Mouse (Mus musculus) myocyte (in vitro differentiated cells): ENCODE measurements at regions not wholly inside any gene's neighbourhood (a gene's known extent, or its start where the extent isn't known, plus 50 kb on each side); places are given as distances from the start of the nearest gene placed in this dataset.

Experiments
- H3K27me3 ChIP-seq: one replicate; pipeline ENCODE4 v1.6.1; 2011; ENCODE audit not compliant: control insufficient read depth, insufficient read depth, insufficient read length
- H3K36me3 ChIP-seq: one replicate; pipeline ENCODE4 v1.6.1; 2011; ENCODE audit not compliant: control insufficient read depth, insufficient read depth
- H3K4me2 ChIP-seq: one replicate; pipeline ENCODE4 v1.6.1; 2011; ENCODE audit warnings: low read depth, control low read depth
- H3K4me3 ChIP-seq: one replicate; pipeline ENCODE4 v1.5.1; 2011; ENCODE audit warnings: mild to moderate bottlenecking, control low read depth, moderate library complexity
- H3K79me2 ChIP-seq: one replicate; pipeline ENCODE4 v1.6.1; 2011; ENCODE audit not compliant: control insufficient read depth, insufficient read depth
- H3ac ChIP-seq: one replicate; pipeline ENCODE4 v1.6.1; 2011; ENCODE audit not compliant: control insufficient read depth, insufficient read length
- CEBPB ChIP-seq: IDR thresholded peaks from 2 replicates; pipeline ENCODE4 v1.6.1; 2011; ENCODE audit warnings: mild to moderate bottlenecking, moderate library complexity; ENCODE audit not compliant: poor library complexity, insufficient read depth, severe bottlenecking
- E2F4 ChIP-seq: IDR thresholded peaks from one replicate; pipeline ENCODE4 v1.6.1; 2011; ENCODE audit warnings: mild to moderate bottlenecking, control low read depth, moderate library complexity; ENCODE audit not compliant: insufficient read depth
- MAX ChIP-seq: IDR thresholded peaks from one replicate; pipeline ENCODE4 v1.6.1; 2011; ENCODE audit warnings: low read depth, mild to moderate bottlenecking, control low read depth
- MYOD1 ChIP-seq, 3 experiments: IDR thresholded peaks; one replicate each; pipeline ENCODE4 v1.6.1; 2011; ENCODE audit warnings: control low read depth in 2 of 3, low read depth in 2 of 3, mild to moderate bottlenecking in 2 of 3, moderate library complexity in 1 of 3; ENCODE audit not compliant: insufficient read length in 2 of 3, control insufficient read depth in 1 of 3
- MYOG ChIP-seq, 3 experiments: IDR thresholded peaks; one replicate each; pipeline ENCODE4 v1.6.1; 2011; ENCODE audit warnings: control low read depth in 2 of 3, low read depth in 2 of 3, mild to moderate bottlenecking in 2 of 3; ENCODE audit not compliant: insufficient read length in 2 of 3, control insufficient read depth in 1 of 3, insufficient read depth in 1 of 3
- POLR2A ChIP-seq: IDR thresholded peaks from one replicate; pipeline ENCODE4 v1.6.1; 2011; ENCODE audit warnings: low read depth, mild to moderate bottlenecking, control low read depth, moderate library complexity; ENCODE audit not compliant: insufficient read length
- POLR2AphosphoS2 ChIP-seq: IDR thresholded peaks from one replicate; pipeline ENCODE4 v1.6.1; 2011; ENCODE audit warnings: low read depth, control low read depth; ENCODE audit not compliant: insufficient read length
- REST ChIP-seq: IDR thresholded peaks from one replicate; pipeline ENCODE4 v1.6.1; 2011; ENCODE audit warnings: mild to moderate bottlenecking, control low read depth, moderate library complexity; ENCODE audit not compliant: insufficient read depth, insufficient read length
- SRF ChIP-seq: IDR thresholded peaks from one replicate; pipeline ENCODE4 v1.6.1; 2011; ENCODE audit warnings: low read depth; ENCODE audit not compliant: control insufficient read depth, insufficient read length
- TCF12 ChIP-seq: IDR thresholded peaks from one replicate; pipeline ENCODE4 v1.6.1; 2011; ENCODE audit warnings: mild to moderate bottlenecking, control low read depth; ENCODE audit not compliant: poor library complexity, insufficient read depth, severe bottlenecking
- TCF3 ChIP-seq: IDR thresholded peaks from one replicate; pipeline ENCODE4 v1.6.1; 2011; ENCODE audit warnings: low read depth, control low read depth; ENCODE audit not compliant: insufficient read length
- USF1 ChIP-seq: IDR thresholded peaks from one replicate; pipeline ENCODE4 v1.6.1; 2011; ENCODE audit warnings: low read depth, mild to moderate bottlenecking, control low read depth, moderate library complexity

GRCm38 (mm10) chr10:95107532-95108251 is 163.1 kb upstream of the Plxnc1 start:
- no peak overlapping the region for H3K4me2 ChIP-seq
- H3ac ChIP-seq, result no peak overlapping the region
- no peak overlapping the region for H3K4me3 ChIP-seq
- no peaks in the 10 kb centered on the region for H3K79me2 ChIP-seq
- H3K27me3 ChIP-seq, result no peaks in the 10 kb centered on the region
- TF ChIP-seq MYOG (IDR thresholded peaks at IDR 0.05; ENCODE audit: control insufficient read depth in 1 of 3, insufficient read depth in 1 of 3, insufficient read length in 2 of 3, low read depth in 2 of 3) (no peak), POLR2A (no peak), REST (no peak)
- no peaks in the 10 kb centered on the region for H3K36me3 ChIP-seq

GRCm38 (mm10) chr10:95103808-95104207 is 159.2 kb upstream of the Plxnc1 start:
- TF ChIP-seq TCF3, result no peak
- TF ChIP-seq MYOD1 (IDR thresholded peaks at IDR 0.05; ENCODE audit: control insufficient read depth in 1 of 3, insufficient read length in 2 of 3, low read depth in 2 of 3), result no peak
- no peak for TF ChIP-seq MYOG (IDR thresholded peaks at IDR 0.05; ENCODE audit: control insufficient read depth in 1 of 3, insufficient read depth in 1 of 3, insufficient read length in 2 of 3, low read depth in 2 of 3)
- no peak for TF ChIP-seq CEBPB
- no peak for TF ChIP-seq E2F4
- no peak for TF ChIP-seq POLR2A
- TF ChIP-seq TCF12, result no peak
- no peak for TF ChIP-seq SRF
- no peak for TF ChIP-seq MAX
- no peak for TF ChIP-seq POLR2AphosphoS2
- no peak for TF ChIP-seq REST
- TF ChIP-seq USF1, result no peak
- H3K4me3 ChIP-seq, result no peak overlapping the region
- H3K4me2 ChIP-seq, result no peak overlapping the region
- H3K27me3 ChIP-seq, result no peaks in the 10 kb centered on the region
- H3K36me3 ChIP-seq, result no peaks in the 10 kb centered on the region
- no peaks in the 10 kb centered on the region for H3K79me2 ChIP-seq
- H3ac ChIP-seq, result no peak overlapping the region

GRCm38 (mm10) chr10:95102981-95103380 is 158.3 kb upstream of the Plxnc1 start:
- Histone ChIP-seq H3K4me3 (no peak overlapping the region), H3K79me2 (no peaks in the 10 kb centered on the region)

DNA sequence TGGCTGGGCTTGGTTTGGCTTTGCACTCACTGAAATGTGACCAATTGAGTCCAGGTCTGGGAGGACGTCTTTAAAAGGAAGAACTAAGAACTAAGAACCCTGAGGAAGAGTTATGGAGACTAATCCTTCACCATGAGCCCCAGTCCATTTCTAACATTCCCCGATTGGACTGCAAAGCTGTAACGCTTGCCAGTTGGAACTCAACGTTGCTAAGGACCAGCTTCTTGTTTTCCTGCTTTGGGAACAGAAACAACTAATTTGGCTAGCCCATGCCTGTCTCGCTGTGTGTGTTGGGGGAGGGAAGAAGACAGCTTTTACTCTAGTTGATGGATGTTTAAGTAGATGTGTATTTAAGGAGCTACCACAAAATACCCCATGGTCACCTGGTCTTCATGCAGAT is 155.3 kb upstream of the Plxnc1 start:
- H3K36me3 ChIP-seq, result no peaks in the 10 kb centered on the region
- no peak overlapping the region for H3K4me2 ChIP-seq
- TF ChIP-seq POLR2AphosphoS2, result no peak
- TF ChIP-seq SRF, result no peak
- TF ChIP-seq POLR2A, result no peak
- no peak for TF ChIP-seq TCF12
- TF ChIP-seq REST, result no peak
- TF ChIP-seq MYOD1 (IDR thresholded peaks at IDR 0.05; ENCODE audit: control insufficient read depth in 1 of 3, insufficient read length in 2 of 3, low read depth in 2 of 3), result no peak
- TF ChIP-seq MYOG (IDR thresholded peaks at IDR 0.05; ENCODE audit: control insufficient read depth in 1 of 3, insufficient read depth in 1 of 3, insufficient read length in 2 of 3, low read depth in 2 of 3), result no peak
- no peak for TF ChIP-seq E2F4
- no peak for TF ChIP-seq USF1
- no peak for TF ChIP-seq CEBPB
- H3K4me3 ChIP-seq, result no peak overlapping the region
- H3ac ChIP-seq, result no peak overlapping the region
- no peaks in the 10 kb centered on the region for H3K79me2 ChIP-seq
- no peaks in the 10 kb centered on the region for H3K27me3 ChIP-seq

More at GRCm38 (mm10) chr10:95102981-95103380, 158.3 kb upstream of the Plxnc1 start:
- H3K4me2 ChIP-seq, result no peak overlapping the region
- TF ChIP-seq TCF3 (no peak), POLR2A (no peak), MYOD1 (IDR thresholded peaks at IDR 0.05; ENCODE audit: control insufficient read depth in 1 of 3, insufficient read length in 2 of 3, low read depth in 2 of 3) (no peak)
- no peak overlapping the region for H3ac ChIP-seq
- no peaks in the 10 kb centered on the region for H3K36me3 ChIP-seq
- H3K27me3 ChIP-seq, result no peaks in the 10 kb centered on the region

DNA sequence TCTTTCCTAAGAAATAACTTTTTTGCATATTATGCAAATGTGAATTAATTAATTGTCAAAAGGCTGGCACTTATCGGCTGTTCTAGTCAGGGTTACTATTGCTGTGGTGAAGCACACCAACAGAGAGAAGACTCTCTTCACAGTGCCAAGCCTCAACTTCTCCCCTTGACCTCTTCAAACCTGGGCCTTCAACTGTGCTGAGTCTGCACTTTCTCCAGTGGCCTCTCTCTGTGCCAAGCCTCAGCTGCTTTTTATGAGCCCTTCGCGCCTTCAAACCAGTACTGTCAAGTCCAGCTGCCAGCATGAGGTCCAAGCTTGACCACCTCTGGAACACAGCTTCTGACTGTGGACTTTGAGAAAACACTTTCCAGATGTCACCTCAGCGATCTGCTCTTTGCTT is 151.2 kb upstream of the Plxnc1 start:
- Histone ChIP-seq H3K36me3 (no peaks in the 10 kb centered on the region), H3K79me2 (no peaks in the 10 kb centered on the region), H3K27me3 (no peaks in the 10 kb centered on the region), H3K4me2 (no peak overlapping the region), H3ac (no peak overlapping the region), H3K4me3 (no peak overlapping the region)
- TF ChIP-seq CEBPB, result no peak
